Mouse (Mus musculus) embryonic facial prominence, embryonic 13.5 days (tissue): ENCODE data around the gene Fam32a. TPM values are rescaled to one million over a fixed set of nuclear protein-coding genes. Genes with fewer than 3 reads are reported as not detected.

Source experiments
- ATAC-seq: fragments of 200-750 bp; cut with Nextera tagmentation; 2 replicates; pipeline ENCODE4 v1.8.0; 2017; ENCODE audit warnings: low read depth; ENCODE audit not compliant: insufficient number of reproducible peaks, insufficient read depth, low FRiP score, low TSS enrichment
- H3K27ac ChIP-seq: fragments of 300-500 bp; sonication (generic); 2 replicates; pipeline ENCODE4 v1.5.1; 2015; ENCODE audit warnings: moderate library complexity, mild to moderate bottlenecking, inconsistent platforms
- H3K27me3 ChIP-seq: fragments of 300-500 bp; sonication (generic); 2 replicates; pipeline ENCODE4 v1.6.1; 2015; ENCODE audit warnings: mild to moderate bottlenecking, inconsistent platforms
- H3K36me3 ChIP-seq: fragments of 300-500 bp; sonication (generic); 2 replicates; pipeline ENCODE4 v1.6.1; 2015; ENCODE audit warnings: mild to moderate bottlenecking, inconsistent platforms
- H3K4me1 ChIP-seq: fragments of 300-500 bp; sonication (generic); 2 replicates; pipeline ENCODE4 v1.6.1; 2015; ENCODE audit warnings: inconsistent platforms
- H3K4me2 ChIP-seq: fragments of 300-500 bp; sonication (generic); 2 replicates; pipeline ENCODE4 v1.6.1; 2015; ENCODE audit warnings: moderate library complexity, mild to moderate bottlenecking, inconsistent platforms
- H3K4me3 ChIP-seq: fragments of 300-500 bp; sonication (generic); 2 replicates; pipeline ENCODE4 v1.5.1; 2015; ENCODE audit warnings: mild to moderate bottlenecking, inconsistent platforms
- H3K9ac ChIP-seq: fragments of 300-500 bp; sonication (generic); 2 replicates; pipeline ENCODE4 v1.6.1; 2015; ENCODE audit warnings: mild to moderate bottlenecking, inconsistent platforms
- H3K9me3 ChIP-seq: fragments of 300-500 bp; sonication (generic); 2 replicates; pipeline ENCODE4 v1.6.1; 2016; ENCODE audit warnings: inconsistent platforms
- WGBS: fragments of 180-500 bp; shearing (Covaris S2); methylation state at CpG from one replicate; pipeline ENCODE4 v1.1.7; 2015; ENCODE audit warnings: mixed read lengths; 5-methylcytosine and 5-hydroxymethylcytosine counted together
- polyA plus RNA-seq: library from polyadenylated mRNA; unstranded; fragments of >200 nt; fragmentation: Nextera tagmentation; extraction: Ambion mirVana; gene quantifications from 2 replicates; pipeline ENCODE4 v1.2.1, GENCODE M21; 2015

The Fam32a gene
- 75.3 and 78.1 TPM in 2 replicates for polyA plus RNA-seq

GRCm38 (mm10) chr8:72219541-72220363 is at the start of gene Fam32a:
Fam32a (plus strand) TSS chr8:72219730.
- H3K4me1 ChIP-seq, result peaks cover 13% of the 10 kb centered on the region
- H3K27me3 ChIP-seq, result peaks cover 5% of the 10 kb centered on the region; the same call in 1 of the 2 replicates
- WGBS, result 19% methylated on average over 39 of the region's 39 CpGs
- peak within 1 kb of the TSS; percentile 86 for H3K4me3 ChIP-seq
- no peaks in the 10 kb centered on the region for H3K9me3 ChIP-seq
- ATAC-seq, result peak; percentile 93
- H3K27ac ChIP-seq, result peak within 1 kb of the TSS; percentile 74
- H3K9ac ChIP-seq, result peak within 1 kb of the TSS; percentile 86
- peaks cover 34% of the 10 kb centered on the region for H3K36me3 ChIP-seq
- H3K4me2 ChIP-seq, result peak within 1 kb of the TSS; percentile 77

GRCm38 (mm10) chr8:72177346-72177925 is 42.1 kb upstream of the Fam32a start:
- no peak overlapping the region for H3K4me3 ChIP-seq
- H3K27ac ChIP-seq, result no peak overlapping the region
- ATAC-seq, result no peak
- H3K4me2 ChIP-seq, result no peak overlapping the region
- H3K27me3 ChIP-seq, result no peaks in the 10 kb centered on the region
- no peak overlapping the region for H3K9ac ChIP-seq
- H3K9me3 ChIP-seq, result no peaks in the 10 kb centered on the region
- H3K36me3 ChIP-seq, result peaks cover 92% of the 10 kb centered on the region
- no peaks in the 10 kb centered on the region for H3K4me1 ChIP-seq
- WGBS, result 63% methylated on average over 5 of the region's 5 CpGs

- Histone ChIP-seq H3K4me3 (no peak overlapping the region), H3K27ac (no peak overlapping the region), H3K9ac (no peak overlapping the region), H3K36me3 (peaks cover 31% of the 10 kb centered on the region), H3K9me3 (no peaks in the 10 kb centered on the region), H3K4me2 (no peak overlapping the region), H3K4me1 (no peaks in the 10 kb centered on the region), H3K27me3 (no peaks in the 10 kb centered on the region)
- ATAC-seq, result no peak
- 92% methylated on average over 2 of the region's 2 CpGs for WGBS
These were observed 35.9 kb upstream of the Fam32a start for GRCm38 (mm10) chr8:72183554-72184202.

- no peaks in the 10 kb centered on the region for H3K4me1 ChIP-seq
- no peak overlapping the region for H3K4me2 ChIP-seq
- no peak overlapping the region for H3K9ac ChIP-seq
- H3K4me3 ChIP-seq, result no peak overlapping the region
- H3K27me3 ChIP-seq, result no peaks in the 10 kb centered on the region
- H3K9me3 ChIP-seq, result no peaks in the 10 kb centered on the region
- ATAC-seq, result no peak
- H3K27ac ChIP-seq, result no peak overlapping the region
- H3K36me3 ChIP-seq, result no peaks in the 10 kb centered on the region
- 91% methylated on average over 2 of the region's 2 CpGs for WGBS
These were observed 31.7 kb upstream of the Fam32a start for GRCm38 (mm10) chr8:72187793-72188331.

GRCm38 (mm10) chr8:72189417-72190214 is 29.9 kb upstream of the Fam32a start, which contains the start of gene Hsh2d:
Hsh2d (plus strand) TSS chr8:72189638.
- no peaks in the 10 kb centered on the region for H3K4me1 ChIP-seq
- H3K4me3 ChIP-seq, result no peak within 1 kb of the TSS
- no peaks in the 10 kb centered on the region for H3K9me3 ChIP-seq
- no peak within 1 kb of the TSS for H3K9ac ChIP-seq
- no peaks in the 10 kb centered on the region for H3K36me3 ChIP-seq
- H3K27ac ChIP-seq, result no peak within 1 kb of the TSS
- 66% methylated on average over 12 of the region's 12 CpGs for WGBS
- no peak within 1 kb of the TSS for H3K4me2 ChIP-seq
- no peak for ATAC-seq
- no peaks in the 10 kb centered on the region for H3K27me3 ChIP-seq

- WGBS, result 85% methylated on average over 2 of the region's 2 CpGs
- Histone ChIP-seq H3K36me3 (no peaks in the 10 kb centered on the region), H3K9me3 (no peaks in the 10 kb centered on the region), H3K27me3 (no peaks in the 10 kb centered on the region), H3K4me2 (no peak overlapping the region), H3K4me3 (no peak overlapping the region), H3K9ac (no peak overlapping the region), H3K4me1 (no peaks in the 10 kb centered on the region), H3K27ac (no peak overlapping the region)
- no peak for ATAC-seq
These were observed 29.4 kb upstream of the Fam32a start for GRCm38 (mm10) chr8:72190215-72190539.

- Histone ChIP-seq H3K27me3 (no peaks in the 10 kb centered on the region), H3K9me3 (no peaks in the 10 kb centered on the region), H3K4me2 (no peak overlapping the region), H3K4me1 (no peaks in the 10 kb centered on the region), H3K27ac (no peak overlapping the region), H3K4me3 (no peak overlapping the region), H3K36me3 (no peaks in the 10 kb centered on the region), H3K9ac (no peak overlapping the region)
- ATAC-seq, result no peak
These were observed 27.5 kb upstream of the Fam32a start for GRCm38 (mm10) chr8:72192065-72192464.

GRCm38 (mm10) chr8:72197997-72198396 is 21.5 kb upstream of the Fam32a start:
- H3K27ac ChIP-seq, result no peak overlapping the region
- no peak overlapping the region for H3K9ac ChIP-seq
- H3K27me3 ChIP-seq, result no peaks in the 10 kb centered on the region
- no peak overlapping the region for H3K4me3 ChIP-seq
- no peaks in the 10 kb centered on the region for H3K4me1 ChIP-seq
- H3K36me3 ChIP-seq, result no peaks in the 10 kb centered on the region
- H3K4me2 ChIP-seq, result no peak overlapping the region
- ATAC-seq, result no peak
- peaks cover 15% of the 10 kb centered on the region for H3K9me3 ChIP-seq
- 62% methylated on average over 8 of the region's 8 CpGs for whole genome bisulfite sequencing

- H3K36me3 ChIP-seq, result no peaks in the 10 kb centered on the region
- H3K4me3 ChIP-seq, result no peak overlapping the region
- H3K9me3 ChIP-seq, result peaks cover 6% of the 10 kb centered on the region; the same call in 1 of the 2 replicates
- ATAC-seq, result no peak
- no peak overlapping the region for H3K4me2 ChIP-seq
- H3K4me1 ChIP-seq, result no peaks in the 10 kb centered on the region
- 77% methylated on average over 1 of the region's 1 CpGs for WGBS
- H3K9ac ChIP-seq, result no peak overlapping the region
- H3K27me3 ChIP-seq, result no peaks in the 10 kb centered on the region; the same call in 1 of the 2 replicates
- H3K27ac ChIP-seq, result no peak overlapping the region
These were observed 10.9 kb upstream of the Fam32a start for GRCm38 (mm10) chr8:72208582-72208981.

- ATAC-seq, result no peak
- WGBS, result 76% methylated on average over 4 of the region's 4 CpGs
These were observed 9.3 kb upstream of the Fam32a start for GRCm38 (mm10) chr8:72210222-72210621.

GRCm38 (mm10) chr8:72210710-72211109 is 8.8 kb upstream of the Fam32a start:
- Histone ChIP-seq H3K36me3 (no peaks in the 10 kb centered on the region), H3K4me2 (no peak overlapping the region), H3K4me3 (no peak overlapping the region), H3K9ac (no peak overlapping the region), H3K27me3 (peaks cover 5% of the 10 kb centered on the region; the same call in 1 of the 2 replicates), H3K27ac (no peak overlapping the region), H3K4me1 (no peaks in the 10 kb centered on the region), H3K9me3 (no peaks in the 10 kb centered on the region)
- no peak for ATAC-seq
- WGBS, result 55% methylated on average over 2 of the region's 2 CpGs

More at GRCm38 (mm10) chr8:72210222-72210621, 9.3 kb upstream of the Fam32a start:
- H3K4me1 ChIP-seq, result no peaks in the 10 kb centered on the region
- H3K36me3 ChIP-seq, result no peaks in the 10 kb centered on the region
- H3K9me3 ChIP-seq, result no peaks in the 10 kb centered on the region
- H3K4me3 ChIP-seq, result no peak overlapping the region
- H3K27me3 ChIP-seq, result peaks cover 5% of the 10 kb centered on the region; the same call in 1 of the 2 replicates
- H3K9ac ChIP-seq, result no peak overlapping the region
- no peak overlapping the region for H3K27ac ChIP-seq
- no peak overlapping the region for H3K4me2 ChIP-seq
